Mouse (Mus musculus) cerebellum, adult (tissue): ENCODE data around the gene Ext2.

Experiments
- ATAC-seq: cut with Nextera tagmentation; 2 replicates; pipeline ENCODE4 v1.9.2; 2017; ENCODE audit warnings: mild to moderate bottlenecking, moderate library complexity, mixed read lengths; ENCODE audit not compliant: insufficient number of reproducible peaks, low FRiP score, low TSS enrichment

The Ext2 gene

GRCm38 (mm10) chr2:93807440-93807839 is 14.9 kb downstream of the Ext2 start:
- no peak for ATAC-seq

- ATAC-seq: no peak
Observed at GRCm38 (mm10) chr2:93806487-93807201, 15.7 kb downstream of the Ext2 start.

- no peak for ATAC-seq
Observed at GRCm38 (mm10) chr2:93805523-93805922, 16.8 kb downstream of the Ext2 start.

DNA sequence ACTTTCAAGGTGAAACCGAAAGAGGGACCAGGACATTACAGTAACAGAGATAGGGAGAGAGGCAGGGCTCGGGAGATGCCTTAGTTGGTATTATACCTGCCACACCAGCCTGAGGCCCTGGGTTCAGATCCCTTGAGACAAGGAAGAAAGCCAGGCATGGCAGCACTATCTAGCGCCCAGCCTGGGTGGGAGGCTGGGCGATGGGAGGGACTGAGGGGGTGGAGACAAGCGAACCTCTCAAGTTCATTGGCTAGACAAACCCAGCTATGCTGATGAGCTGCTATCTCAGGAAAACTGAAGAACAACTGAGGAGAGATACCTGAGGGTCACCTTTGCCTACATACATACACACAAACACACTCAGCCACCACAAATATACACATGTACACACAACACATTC is 17.3 kb downstream of the Ext2 start:
- ATAC-seq: no peak

- ATAC-seq: no peak
Observed at GRCm38 (mm10) chr2:93802947-93803346, 19.4 kb downstream of the Ext2 start.

- no peak for ATAC-seq
Observed at GRCm38 (mm10) chr2:93801097-93801496, 21.3 kb downstream of the Ext2 start.

- no peak for ATAC-seq
Observed at GRCm38 (mm10) chr2:93797162-93797795, 25.1 kb downstream of the Ext2 start.

- no peak for ATAC-seq
Observed at GRCm38 (mm10) chr2:93794375-93794774, 28.0 kb downstream of the Ext2 start.

DNA sequence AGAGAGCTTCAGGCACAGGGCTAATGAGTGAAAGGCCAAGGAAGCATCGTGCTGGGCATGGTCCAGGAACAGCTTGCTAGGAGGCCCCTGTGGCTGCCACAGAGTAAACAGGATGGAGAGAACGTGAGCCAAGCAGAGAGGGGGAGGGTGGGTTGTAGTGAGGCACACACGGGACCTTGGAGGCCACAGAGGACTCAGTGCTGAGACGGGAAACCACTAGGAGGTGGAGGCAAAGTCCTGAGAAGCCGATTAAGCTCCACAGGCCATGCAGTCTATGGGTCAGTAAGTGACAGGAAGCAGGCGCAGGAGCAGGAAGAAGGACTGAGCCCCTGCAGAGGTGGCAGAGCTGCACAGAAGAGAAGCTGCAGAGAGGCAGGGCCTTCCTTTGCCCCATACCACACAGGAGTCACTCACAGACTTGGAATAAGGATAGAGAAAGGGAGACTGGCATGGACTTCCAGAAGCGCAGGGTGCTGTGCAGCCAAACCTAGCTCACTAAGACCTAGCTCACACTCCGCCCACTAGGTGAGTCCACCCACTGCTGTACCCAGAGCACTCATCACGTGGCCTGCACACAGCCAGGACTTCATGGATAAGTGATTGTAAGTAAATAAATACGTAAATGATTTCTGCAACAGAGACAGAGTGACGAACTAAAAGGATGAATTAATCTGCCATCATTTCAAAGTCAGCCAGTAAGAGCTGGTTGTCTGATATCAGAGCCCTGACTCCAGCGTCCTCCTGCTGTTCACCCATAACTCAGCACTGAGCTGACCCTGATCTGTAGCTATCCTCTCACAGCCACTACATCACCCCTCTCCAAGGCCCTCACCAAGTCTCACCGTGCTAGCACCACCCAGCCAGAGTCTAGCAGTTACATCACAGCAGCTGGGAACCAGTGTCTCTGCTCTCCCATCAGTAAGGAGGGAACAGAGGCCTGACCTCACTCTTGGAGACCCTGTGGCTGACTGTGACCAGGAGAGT is 30.6 kb downstream of the Ext2 start:
- ATAC-seq: peak; percentile 84

DNA sequence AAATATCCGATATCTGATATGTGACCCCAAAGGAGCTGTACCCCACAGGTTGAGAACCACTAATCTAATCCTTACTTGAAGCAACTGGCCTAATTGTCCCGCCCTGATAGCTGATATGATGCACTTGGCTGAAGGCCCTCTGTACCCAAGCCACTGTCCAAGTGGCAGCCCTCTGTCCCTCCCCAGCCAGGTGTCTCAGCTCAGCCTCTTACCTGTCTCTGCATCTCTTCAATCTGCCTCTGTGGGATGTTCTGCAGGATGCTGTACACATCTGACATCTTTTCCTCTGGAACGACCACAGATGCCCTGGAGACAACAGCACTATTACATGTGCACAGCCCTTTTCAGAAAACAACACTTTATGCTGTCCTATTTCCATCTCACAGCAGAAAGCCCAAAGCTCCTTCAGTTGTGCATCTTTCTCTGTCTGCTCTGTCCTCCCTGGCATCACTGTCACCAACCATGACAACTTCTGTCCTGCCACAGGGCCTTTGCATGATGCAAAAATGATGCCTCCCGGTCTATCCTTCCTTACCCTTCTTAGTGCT is 31.5 kb downstream of the Ext2 start:
- ATAC-seq: peak; percentile 0; the same call in 1 of the 2 replicates

DNA sequence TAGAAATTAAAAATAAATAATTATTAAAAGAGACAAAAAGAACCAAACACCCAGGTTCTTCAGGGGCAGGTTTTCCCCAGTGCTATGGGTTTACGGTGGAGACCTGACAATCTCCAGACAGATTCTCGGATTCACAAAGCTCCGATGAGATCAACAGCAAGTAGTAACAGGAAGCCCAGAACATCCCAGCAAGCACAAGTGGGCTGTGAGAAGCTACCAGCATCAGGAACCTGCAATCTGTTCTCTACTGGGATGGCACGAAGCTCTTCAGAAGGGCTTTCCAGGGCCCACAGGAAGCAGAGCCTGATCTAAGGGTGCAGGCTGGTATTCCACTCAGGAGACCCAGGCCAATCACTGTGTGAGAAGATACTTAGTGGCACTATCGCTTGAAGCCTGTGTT is 33.8 kb downstream of the Ext2 start:
- no peak for ATAC-seq

DNA sequence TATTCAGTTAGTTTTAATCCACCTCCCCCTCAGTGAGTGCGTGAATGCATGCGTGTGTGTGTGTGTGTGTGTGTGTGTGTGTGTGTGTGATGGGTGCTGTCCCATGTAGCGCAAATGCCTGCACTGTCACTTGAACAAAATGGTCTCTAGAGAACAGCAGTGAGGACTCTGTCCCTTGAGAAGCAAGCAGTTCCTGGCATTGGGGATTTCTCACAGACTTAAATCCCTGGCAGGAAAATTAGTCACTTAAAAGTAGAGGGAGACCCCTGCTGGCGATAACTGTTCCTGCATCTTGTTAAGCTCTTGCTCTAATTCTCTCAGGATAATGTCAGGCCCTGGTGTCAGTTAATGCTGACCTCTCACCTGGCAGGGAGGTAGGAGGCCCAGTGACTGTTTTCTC is 36.2 kb downstream of the Ext2 start:
- peak; percentile 32; the same call in 1 of the 2 replicates for ATAC-seq

GRCm38 (mm10) chr2:93785432-93785798 is 37.0 kb downstream of the Ext2 start:
- ATAC-seq: no peak

GRCm38 (mm10) chr2:93784721-93785431 is 37.5 kb downstream of the Ext2 start:
- no peak for ATAC-seq

DNA sequence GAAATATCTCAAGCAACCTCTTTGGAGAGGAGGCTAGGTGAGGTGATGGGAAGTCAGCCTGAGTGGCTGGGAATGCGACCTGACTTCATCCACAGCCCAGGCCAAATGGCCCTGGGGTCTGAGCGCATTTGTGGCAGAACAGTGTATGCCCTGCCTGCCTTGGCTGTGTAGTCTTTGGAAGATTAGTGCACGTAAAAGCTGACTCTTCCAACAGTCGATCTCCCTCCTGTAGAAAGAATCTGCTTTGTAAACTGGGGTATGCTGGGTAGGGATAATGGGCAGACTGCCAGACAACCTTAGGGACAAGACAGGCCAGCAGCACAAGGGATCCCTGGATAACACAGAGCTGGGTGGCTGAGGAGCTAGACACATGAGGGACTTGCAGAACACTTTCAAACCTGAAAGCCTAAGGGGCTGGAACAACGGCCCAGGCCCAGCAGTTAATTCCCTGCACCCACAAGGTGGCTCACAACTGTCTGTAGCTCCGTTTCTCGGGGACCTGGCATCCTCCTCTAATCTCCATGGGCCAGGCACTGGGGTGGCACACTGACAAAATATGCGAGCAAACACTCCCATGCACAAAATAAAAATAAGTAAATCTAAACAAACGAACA is 38.3 kb downstream of the Ext2 start:
- no peak for ATAC-seq

DNA sequence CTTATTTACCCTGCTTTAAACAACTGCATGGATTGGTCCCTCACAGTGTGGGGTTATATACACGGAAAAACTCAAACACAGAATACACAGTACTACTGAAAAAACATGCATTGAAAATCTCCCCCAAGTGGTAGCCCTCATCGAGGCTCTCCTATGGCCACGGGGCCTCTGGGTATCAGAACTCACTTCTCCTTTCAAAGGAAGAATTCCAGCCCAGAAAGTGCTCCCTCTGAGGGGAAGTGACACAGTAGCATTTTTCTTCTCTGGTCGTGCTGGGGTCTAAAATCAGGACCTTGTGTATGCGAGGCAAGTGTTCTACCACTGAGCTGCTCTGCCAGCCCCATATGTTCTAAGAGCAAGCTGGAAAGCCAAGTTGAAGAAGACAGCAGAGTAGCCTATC is 39.7 kb downstream of the Ext2 start:
- no peak for ATAC-seq

DNA sequence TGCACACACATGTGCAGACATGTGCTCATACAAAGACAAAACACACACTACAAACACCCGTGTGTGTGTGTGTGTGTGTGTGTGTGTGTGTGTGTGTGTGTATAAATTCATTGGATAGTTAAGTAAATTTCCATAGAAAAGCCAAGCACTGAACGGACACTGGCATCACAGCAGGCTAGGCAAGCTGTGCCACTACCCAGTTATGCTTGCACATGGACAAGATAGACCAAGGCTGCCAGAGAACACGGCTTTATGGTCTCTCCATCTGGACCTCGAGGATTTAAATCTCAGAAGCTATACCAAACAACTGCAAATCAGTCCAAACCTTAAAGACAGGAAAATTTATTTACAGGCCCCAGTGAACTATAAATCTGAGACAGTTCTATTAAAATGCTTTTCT is 40.2 kb downstream of the Ext2 start:
- 0 out of 2 replicates have a peak, but pooled peaks have one; percentile 29 for ATAC-seq

DNA sequence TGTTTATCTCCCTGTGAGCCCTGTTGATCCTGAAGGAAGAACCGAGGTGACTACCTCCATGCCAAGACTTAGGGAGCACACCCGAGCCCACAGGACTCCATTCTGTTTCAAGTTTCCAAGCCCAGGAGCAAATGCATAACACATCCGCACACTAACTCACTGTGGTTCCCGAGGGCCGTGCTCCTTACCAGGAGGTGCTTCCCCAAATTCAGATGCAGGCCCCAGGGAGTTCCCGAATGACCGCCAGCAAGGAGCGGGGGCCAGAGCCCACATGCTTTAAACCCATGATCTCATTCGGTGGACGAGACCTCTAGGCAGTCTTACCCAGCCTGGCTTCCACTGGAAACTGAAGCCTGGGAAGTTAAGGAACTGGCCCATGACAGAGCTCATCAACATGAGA is 41.8 kb downstream of the Ext2 start:
- no peak for ATAC-seq

- ATAC-seq: no peak
Observed at GRCm38 (mm10) chr2:93779897-93780208, 42.5 kb downstream of the Ext2 start.
